Mouse (Mus musculus) kidney, postnatal 25 days (tissue): ENCODE data around the gene Map1b.

Experiments
- DNase-seq, 2 experiments: peaks; one replicate each; pipeline ENCODE4 v3.0.0; 2021; ENCODE audit warnings: mixed read lengths in 2 of 2

The Map1b gene

DNA sequence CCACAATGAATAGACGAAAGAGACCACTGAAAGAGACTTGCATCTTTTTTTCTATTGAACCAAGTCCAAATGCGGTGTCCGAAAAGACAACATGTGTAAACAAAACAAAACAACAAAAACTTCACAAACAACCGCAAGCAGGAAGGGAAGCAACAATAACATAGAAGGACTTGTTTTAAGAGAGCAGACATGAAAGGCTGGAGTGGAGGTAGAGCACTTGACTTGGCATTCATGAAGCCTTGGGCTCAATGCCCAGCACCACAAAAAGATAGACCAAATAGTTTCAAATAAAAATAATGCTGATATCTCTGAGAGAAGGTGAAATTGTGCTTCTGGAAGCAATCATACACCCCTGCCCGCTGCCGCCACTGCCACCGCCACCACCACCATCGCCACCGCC, 30.5 kb downstream of the Map1b start:
- DNase-seq: no peak

DNA sequence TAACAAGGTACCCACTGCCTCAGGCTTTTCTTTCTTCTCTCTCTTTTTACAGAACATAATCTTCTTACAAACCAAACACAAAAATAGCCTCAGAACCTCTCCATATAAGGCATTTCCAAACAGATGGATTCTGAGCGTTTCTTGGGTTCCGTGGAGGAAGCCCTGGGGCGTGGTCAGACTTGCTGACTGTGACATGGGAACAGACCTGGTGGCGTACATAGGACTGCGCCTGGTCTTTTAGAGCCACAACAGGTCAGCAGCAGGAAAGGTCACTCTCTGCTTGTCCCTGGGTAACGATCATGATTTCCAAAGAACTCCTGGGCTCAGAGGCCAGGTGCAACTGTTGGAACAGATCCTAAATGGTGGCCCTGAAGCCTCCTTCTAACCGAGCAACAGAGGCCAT, 31.0 kb downstream of the Map1b start:
- no peak for DNase-seq

- DNase-seq: no peak
Measured at GRCm38 (mm10) chr13:99484905-99485304, 31.4 kb downstream of the Map1b start.

DNA sequence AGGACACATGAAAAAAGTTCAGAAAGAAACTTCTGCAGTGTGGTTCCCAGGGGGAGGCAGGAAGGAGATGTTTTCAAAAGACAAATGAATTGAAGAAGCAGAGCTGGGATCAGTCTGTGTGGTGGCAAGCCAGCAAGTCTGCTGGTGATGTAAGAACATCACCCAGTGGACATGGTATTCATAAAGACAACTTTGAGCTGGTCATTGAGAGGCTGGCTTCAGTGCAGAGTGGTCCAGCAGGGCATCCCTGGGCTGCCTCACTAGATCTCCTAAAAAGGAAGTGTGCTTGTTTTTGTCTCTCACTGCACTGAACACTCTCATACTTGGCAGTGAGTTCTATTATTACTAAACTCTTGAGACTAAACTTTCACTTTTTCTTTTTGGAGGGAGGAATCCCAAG, 32.9 kb downstream of the Map1b start:
- no peak for DNase-seq

DNA sequence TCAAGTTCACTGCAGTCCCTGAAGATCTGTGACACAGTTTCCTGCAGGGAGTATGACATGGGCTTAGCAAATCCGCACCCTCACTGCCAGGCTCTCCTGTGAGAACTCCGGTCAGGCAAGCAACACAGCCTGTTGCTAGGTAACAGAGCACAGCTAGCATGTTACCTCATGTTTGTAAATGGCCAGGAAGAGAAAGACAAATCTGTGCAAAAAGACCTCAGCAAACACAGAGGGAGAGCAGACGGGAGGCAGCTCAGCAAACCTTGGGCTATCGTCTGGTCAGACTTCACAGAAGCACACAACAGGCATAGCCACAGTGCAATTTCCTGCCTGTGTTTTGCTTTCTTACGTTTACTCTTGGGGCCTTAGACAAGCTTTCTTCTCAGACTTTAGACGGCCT, 40.9 kb downstream of the Map1b start:
- no peak for DNase-seq

- DNase-seq: no peak
Measured at GRCm38 (mm10) chr13:99475033-99475432, 41.3 kb downstream of the Map1b start.

- no peak for DNase-seq
Measured at GRCm38 (mm10) chr13:99474108-99474507, 42.2 kb downstream of the Map1b start.

- no peak for DNase-seq
Measured at GRCm38 (mm10) chr13:99472028-99472427, 44.3 kb downstream of the Map1b start.

GRCm38 (mm10) chr13:99470084-99470483, 46.3 kb downstream of the Map1b start:
- DNase-seq: no peak

- DNase-seq: no peak
Measured at GRCm38 (mm10) chr13:99468267-99468666, 48.1 kb downstream of the Map1b start.

- DNase-seq: no peak
Measured at GRCm38 (mm10) chr13:99466811-99467315, 49.5 kb downstream of the Map1b start.

DNA sequence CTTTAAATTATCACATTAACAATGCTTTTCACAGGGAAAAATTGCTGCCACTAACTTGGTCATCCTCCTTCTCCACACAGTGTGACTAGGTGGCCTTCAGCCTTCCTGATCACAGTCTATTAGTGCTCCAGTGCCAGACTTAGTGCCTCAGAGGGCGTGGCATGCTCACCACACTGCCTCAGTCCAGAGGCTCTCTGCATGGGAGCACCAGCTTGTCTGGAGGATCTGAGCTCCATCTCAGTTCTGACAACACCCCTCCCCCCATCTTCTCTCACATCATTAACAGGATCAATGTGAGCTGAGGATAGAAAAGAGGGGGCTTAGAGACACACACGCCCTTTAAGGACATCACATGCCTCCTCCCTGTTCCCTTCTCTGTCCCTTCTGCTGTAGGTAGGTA, 50.3 kb downstream of the Map1b start:
- no peak for DNase-seq

- no peak for DNase-seq
Measured at GRCm38 (mm10) chr13:99464551-99464950, 51.8 kb downstream of the Map1b start.

- no peak for DNase-seq
Measured at GRCm38 (mm10) chr13:99461886-99462285, 54.5 kb downstream of the Map1b start.

DNA sequence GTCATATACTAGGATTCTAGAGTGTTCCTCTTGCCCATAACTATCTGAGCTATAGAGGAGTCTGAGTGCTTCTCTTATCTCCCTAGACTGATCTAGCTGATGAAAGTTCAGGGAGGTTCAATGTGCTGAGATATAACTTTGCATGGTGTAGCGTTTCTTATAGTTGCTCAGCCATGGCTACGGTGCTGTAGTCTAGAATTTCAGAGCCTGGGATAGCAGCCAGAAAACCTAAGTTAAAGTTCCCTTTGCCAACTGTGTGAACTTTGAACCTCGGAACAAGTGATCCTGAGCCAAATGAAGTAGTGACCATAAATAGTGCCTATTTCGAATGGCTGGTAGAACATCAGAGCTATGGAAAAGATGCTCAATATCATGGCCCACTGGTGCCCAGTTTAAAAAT, 56.7 kb downstream of the Map1b start:
- peak in 1 of 2 experiments; percentile 52 for DNase-seq

DNA sequence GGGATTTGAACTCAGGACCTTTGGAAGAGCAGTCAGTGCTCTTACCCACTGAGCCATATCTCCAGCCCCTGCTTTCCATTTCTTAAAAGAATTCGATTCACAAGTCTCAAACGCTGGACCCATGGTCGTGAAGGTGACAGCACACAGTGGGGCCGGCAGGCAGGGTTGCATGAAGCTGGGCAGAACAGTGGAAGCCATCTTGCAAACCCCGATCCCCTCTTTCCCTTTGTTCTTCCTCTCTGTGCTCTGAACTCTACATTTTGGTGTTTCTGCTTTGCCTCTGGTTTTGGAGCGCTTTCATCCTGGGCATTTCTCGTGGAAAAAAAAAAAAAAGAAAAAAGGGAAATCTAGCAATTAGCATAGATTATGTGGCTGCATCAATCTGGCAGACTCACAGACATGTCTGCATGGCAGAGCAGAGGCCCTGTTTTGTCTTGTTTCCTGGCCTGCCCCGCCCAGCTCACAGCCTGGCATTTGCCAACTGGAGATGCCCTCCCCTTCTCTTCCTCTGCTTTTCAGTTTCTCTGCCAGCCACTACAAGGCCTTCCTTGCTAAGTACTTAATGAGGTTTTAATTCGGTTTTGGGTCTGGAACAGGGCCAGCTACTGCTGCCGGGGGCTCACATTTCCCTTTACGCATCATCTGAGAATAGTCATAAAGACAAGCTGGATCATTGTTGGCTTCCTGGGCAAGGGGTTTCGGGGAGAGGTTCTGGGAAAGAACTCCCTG, 57.5 kb downstream of the Map1b start:
- DNase-seq: peak in 1 of 2 experiments; percentile 10

DNA sequence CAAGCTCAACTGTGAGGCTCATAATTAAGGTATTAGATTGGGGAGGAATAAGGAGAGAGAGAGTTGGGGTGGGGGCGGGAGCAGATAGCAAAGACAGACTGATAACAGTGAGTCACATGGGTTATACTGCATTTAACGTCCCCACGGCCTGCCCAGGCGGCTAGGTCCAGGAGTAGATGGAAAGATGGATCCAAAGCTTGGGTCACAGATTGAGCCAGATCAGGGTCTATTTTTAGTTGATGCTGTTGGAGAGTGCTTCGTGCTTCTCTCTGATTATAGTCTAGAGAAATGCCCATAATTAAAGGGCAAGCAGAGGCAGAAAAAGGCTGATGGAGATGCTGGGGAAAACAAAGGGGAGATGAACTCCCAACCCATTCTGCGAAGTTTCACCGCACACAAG, 61.4 kb downstream of the Map1b start:
- no peak for DNase-seq

GRCm38 (mm10) chr13:99452444-99452843, 63.9 kb downstream of the Map1b start:
- no peak for DNase-seq

DNA sequence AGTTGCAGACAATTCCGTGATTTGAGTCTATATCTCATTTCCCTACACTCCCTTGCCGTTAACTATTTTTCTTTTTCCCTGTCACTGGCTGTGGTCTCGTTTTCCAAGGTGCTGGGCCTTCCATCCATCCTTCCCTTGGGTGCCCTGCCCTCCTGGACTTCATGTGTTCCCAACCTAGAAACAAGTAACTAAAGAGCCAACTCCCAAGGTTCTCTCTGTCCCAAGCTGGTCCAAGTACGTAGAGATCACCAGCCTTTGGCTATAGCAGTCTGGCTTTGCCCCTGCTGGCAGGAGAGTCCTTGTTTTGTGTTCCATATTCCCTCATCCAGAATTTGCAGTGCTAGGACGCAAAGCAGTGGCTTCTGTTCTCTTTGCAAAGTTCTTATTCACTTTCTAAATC, 65.1 kb downstream of the Map1b start:
- no peak for DNase-seq

DNA sequence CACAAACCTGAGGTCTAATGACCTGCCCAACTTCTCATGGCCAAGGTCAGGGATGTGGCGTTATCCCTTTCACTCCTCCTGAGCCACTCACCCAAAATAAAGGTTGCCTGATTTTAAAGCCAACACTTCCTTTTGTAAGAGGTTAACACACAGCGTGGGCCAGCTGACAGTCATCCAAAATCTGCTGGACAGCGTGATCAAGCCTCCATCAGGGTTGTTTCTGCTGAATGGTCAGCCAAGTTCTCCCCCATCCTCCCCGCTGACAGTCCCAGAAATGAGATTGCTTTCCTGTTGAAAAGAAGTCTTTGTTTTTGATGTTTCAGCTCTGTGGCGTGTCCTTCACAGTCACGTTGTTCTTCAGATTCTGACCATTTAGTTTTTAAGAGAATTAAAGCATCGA, 65.6 kb downstream of the Map1b start:
- no peak for DNase-seq

GRCm38 (mm10) chr13:99449547-99449946, 66.8 kb downstream of the Map1b start:
- no peak for DNase-seq

- DNase-seq: no peak
Measured at GRCm38 (mm10) chr13:99448278-99448677, 68.1 kb downstream of the Map1b start.

DNA sequence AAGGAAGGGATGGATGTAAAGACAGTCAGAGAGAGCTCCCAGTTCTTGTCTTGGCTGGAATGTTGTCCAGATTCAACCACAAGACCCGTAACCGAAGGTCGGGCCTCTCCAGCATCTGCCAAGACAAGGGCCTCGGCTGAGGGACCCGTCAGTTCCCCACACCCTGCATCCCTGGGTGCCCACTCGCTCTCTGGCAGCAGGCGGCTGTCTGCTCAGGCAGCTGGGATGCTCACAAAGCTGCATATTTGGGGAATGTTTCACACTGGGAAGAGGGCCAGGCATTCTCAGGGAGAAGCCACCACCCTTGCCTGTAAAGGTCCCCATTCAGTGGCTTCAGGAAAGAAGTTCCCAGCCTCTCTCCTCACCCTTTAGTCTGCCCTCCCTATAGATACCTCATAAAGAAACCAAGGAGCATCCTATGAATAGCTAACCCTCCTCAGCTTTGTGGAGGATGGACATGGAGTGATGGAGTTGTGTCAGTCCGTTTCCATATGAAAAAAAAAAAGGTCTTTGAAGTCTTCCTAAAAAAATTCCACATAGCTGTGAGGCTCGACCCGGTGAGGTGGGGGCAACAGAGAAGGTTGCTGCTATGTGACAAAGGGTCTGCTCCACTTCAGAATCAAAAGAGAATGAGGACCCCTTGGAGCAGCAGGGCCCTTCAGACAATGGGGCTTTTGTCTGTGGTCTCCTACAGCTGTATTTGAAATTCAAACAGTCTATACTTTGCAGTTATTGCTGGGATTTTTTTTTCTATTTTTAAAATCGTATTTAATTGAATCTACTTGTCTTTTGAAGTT, 68.7 kb downstream of the Map1b start:
- DNase-seq: no peak

DNA sequence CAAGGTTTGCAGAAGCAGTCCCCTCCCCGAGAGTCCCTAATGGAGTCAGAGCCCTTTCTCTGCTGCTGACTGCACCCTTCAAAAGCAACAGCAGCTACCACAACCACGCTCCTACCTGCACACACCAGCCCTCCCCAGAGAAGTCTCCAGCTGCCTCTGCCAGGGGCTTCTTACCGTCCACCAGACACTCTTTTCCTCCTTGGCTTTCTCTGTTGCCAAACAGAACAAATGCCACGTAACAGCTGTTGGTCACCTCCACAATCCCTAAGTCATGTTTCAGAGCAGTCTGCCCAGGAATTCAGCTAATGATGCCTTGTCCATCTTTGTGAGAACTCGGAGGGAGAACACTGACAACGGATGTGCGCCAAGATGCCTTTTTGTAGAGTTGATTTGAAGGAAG, 69.3 kb downstream of the Map1b start:
- no peak for DNase-seq
